Mouse (Mus musculus) lung, embryonic 14.5 days (tissue): Measurements from ENCODE around the gene Gm6899. TPM values are rescaled to one million over a fixed set of nuclear protein-coding genes. Genes with fewer than 3 reads are reported as not detected.

Source experiments
- ATAC-seq: fragments of 200-750 bp; cut with Nextera tagmentation; 2 replicates; pipeline ENCODE4 v1.8.0; 2017; ENCODE audit warnings: mild to moderate bottlenecking, moderate TSS enrichment, moderate library complexity; ENCODE audit not compliant: insufficient read depth
- DNase-seq: peaks from one replicate; pipeline ENCODE4 v3.0.0-alpha.2; 2015
- H3K27ac ChIP-seq: fragments of 300-500 bp; sonication (generic); 2 replicates; pipeline ENCODE4 v1.5.1; 2014; ENCODE audit warnings: low read depth, mild to moderate bottlenecking, moderate library complexity
- H3K27me3 ChIP-seq: fragments of 300-500 bp; sonication (generic); 2 replicates; pipeline ENCODE4 v1.6.1; 2014; ENCODE audit warnings: low read length, control low read depth; ENCODE audit not compliant: insufficient read depth
- H3K36me3 ChIP-seq: fragments of 300-500 bp; sonication (generic); 2 replicates; pipeline ENCODE4 v1.6.1; 2014; ENCODE audit warnings: control low read depth; ENCODE audit not compliant: insufficient read depth
- H3K4me1 ChIP-seq: fragments of 300-500 bp; sonication (generic); 2 replicates; pipeline ENCODE4 v1.6.1; 2014; ENCODE audit warnings: antibody characterized with exemption, control low read depth; ENCODE audit not compliant: insufficient read depth
- H3K4me2 ChIP-seq: fragments of 300-500 bp; sonication (generic); 2 replicates; pipeline ENCODE4 v1.6.1; 2014; ENCODE audit warnings: mild to moderate bottlenecking
- H3K4me3 ChIP-seq: fragments of 300-500 bp; sonication (generic); 2 replicates; pipeline ENCODE4 v1.5.1; 2014; ENCODE audit warnings: low read depth, low read length
- H3K9ac ChIP-seq: fragments of 300-500 bp; sonication (generic); 2 replicates; pipeline ENCODE4 v1.6.1; 2014
- H3K9me3 ChIP-seq: fragments of 300-500 bp; sonication (generic); 2 replicates; pipeline ENCODE4 v1.6.1; 2016; ENCODE audit warnings: low read depth, low read length, control low read depth
- CTCF ChIP-seq: IDR thresholded peaks from 2 replicates; pipeline ENCODE4 v1.5.1; 2016; ENCODE audit warnings: antibody characterized with exemption, low read depth
- WGBS: fragments of 180-500 bp; shearing (Covaris S2); extraction: QIAGEN DNeasy Blood & Tissue Kit; methylation state at CpG from one replicate; pipeline ENCODE4 v1.1.7; 2014; 5-methylcytosine and 5-hydroxymethylcytosine counted together
- polyA plus RNA-seq: library from polyadenylated mRNA; unstranded; fragments of >200 nt; fragmentation: Nextera tagmentation; extraction: Ambion mirVana; gene quantifications from 2 replicates; pipeline ENCODE4 v1.2.1, GENCODE M21; 2014

Gm6899 gene
- polyA plus RNA-seq, 1 experiment from 2014 or later, result not detected

DNA sequence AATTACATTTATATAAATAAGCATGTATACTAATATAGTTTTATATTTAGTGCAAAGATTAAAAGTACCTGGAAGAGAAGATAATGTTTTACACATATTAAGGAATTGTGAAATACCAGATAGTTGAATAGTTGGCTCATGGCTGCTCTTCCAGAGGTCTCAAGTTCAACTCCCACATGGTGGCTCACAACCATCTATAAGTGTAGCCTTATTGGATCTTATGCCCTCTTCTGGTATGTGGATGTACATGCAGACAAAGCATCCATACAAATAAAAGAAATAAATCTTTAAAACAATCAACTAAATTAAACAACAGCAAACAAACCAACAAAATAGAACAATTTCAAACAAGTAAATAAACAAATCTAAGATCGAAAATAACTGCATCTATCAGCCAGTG, 49.1 kb downstream of the Gm6899 start:
- no peak for TF ChIP-seq CTCF
- no peak for ATAC-seq
- WGBS, result 89% methylated on average over 1 of the region's 1 CpGs

More for the DNA sequence above, 49.1 kb downstream of the Gm6899 start:
- Histone ChIP-seq H3K27me3 (no peaks in the 10 kb centered on the region), H3K27ac (no peak overlapping the region), H3K9ac (no peak overlapping the region), H3K9me3 (no peaks in the 10 kb centered on the region), H3K4me1 (no peaks in the 10 kb centered on the region), H3K4me3 (no peak overlapping the region), H3K36me3 (no peaks in the 10 kb centered on the region), H3K4me2 (no peak overlapping the region)
- no peak for DNase-seq

Other genes starting within 250 kb of the Gm6899 start
- gene Fancl, start 207.1 kb upstream of the Gm6899 start, polyA plus RNA-seq, result 31.1 and 32.3 TPM in 2 replicates
- gene Vrk2, start 758 bp downstream of the Gm6899 start, polyA plus RNA-seq, result 26.4 and 27.1 TPM in 2 replicates